ENCODE assay signal across 10 mouse cellular contexts in genomic region chr10:95817419-95818161, GRCm38 (mm10). TPM values are rescaled to one million over a fixed set of nuclear protein-coding genes. Genes with fewer than 3 reads are reported as not detected.
DNase-seq lines count a peak whose midpoint lies in the region; ATAC-seq lines count a peak whose summit lies in the region.
"Had no signal": no experiment of that assay in that cellular context is flagged by ENCODE, and none has a peak within 500 bp of the region (broad histone marks: within the 10 kb centered on the region; RNA-seq: fewer than 3 reads in every experiment).

No protein-coding gene starts in this region.

- intact Hi-C loops in gastrocnemius, postnatal 14 days (cut with DNase I; ENCODE audit: low total_unique reads) = no loop called here
- intact Hi-C loops in gastrocnemius, postnatal 36 days (cut with DNase I) = no loop called here

- H3K27me3 ChIP-seq in hindbrain, embryonic 15.5 days = no peaks in the 10 kb centered on the region
- no peaks in the 10 kb centered on the region for H3K27me3 ChIP-seq in midbrain, embryonic 11.5 days (ENCODE audit: control insufficient read depth, insufficient read depth, low read length)
- H3K27me3 ChIP-seq in intestine, embryonic 15.5 days (replicated peaks) = no peaks in the 10 kb centered on the region
- H3K27me3 ChIP-seq: embryonic facial prominence, embryonic 12.5 days had no signal

- no peak overlapping the region for H3K27ac ChIP-seq in hindbrain, embryonic 15.5 days (replicated peaks)
- no peak overlapping the region for H3K27ac ChIP-seq in midbrain, embryonic 11.5 days (ENCODE audit: low read depth, low read length)
- H3K27ac ChIP-seq in intestine, embryonic 15.5 days = no peak overlapping the region
- H3K27ac ChIP-seq: embryonic facial prominence, embryonic 12.5 days; kidney, postnatal 0 days had no signal

- H3K4me3 ChIP-seq in hindbrain, embryonic 15.5 days = no peak overlapping the region
- no peak overlapping the region for H3K4me3 ChIP-seq in midbrain, embryonic 11.5 days (ENCODE audit: low read depth, low read length)
- H3K4me3 ChIP-seq in intestine, embryonic 15.5 days (replicated peaks) = no peak overlapping the region
- H3K4me3 ChIP-seq: embryonic facial prominence, embryonic 12.5 days had no signal

- H3K36me3 ChIP-seq in hindbrain, embryonic 15.5 days = no peaks in the 10 kb centered on the region
- no peaks in the 10 kb centered on the region for H3K36me3 ChIP-seq in midbrain, embryonic 11.5 days (ENCODE audit: control insufficient read depth, insufficient read depth, low read length)
- H3K36me3 ChIP-seq in intestine, embryonic 15.5 days = no peaks in the 10 kb centered on the region
- H3K36me3 ChIP-seq: embryonic facial prominence, embryonic 12.5 days had no signal

- no peaks in the 10 kb centered on the region for H3K9me3 ChIP-seq in hindbrain, embryonic 15.5 days
- no peaks in the 10 kb centered on the region for H3K9me3 ChIP-seq in midbrain, embryonic 11.5 days (ENCODE audit: control insufficient read depth, low read length)
- no peaks in the 10 kb centered on the region for H3K9me3 ChIP-seq in intestine, embryonic 15.5 days
- H3K9me3 ChIP-seq: embryonic facial prominence, embryonic 12.5 days had no signal

- peak; percentile 71; the same call in 1 of the 2 replicates for ATAC-seq in hindbrain, embryonic 15.5 days (ENCODE audit: low FRiP score, low read depth)
- 0 out of 2 replicates have a peak, but pooled peaks have one; percentile 35 for ATAC-seq in midbrain, embryonic 11.5 days (ENCODE audit: low FRiP score)
- no peak for ATAC-seq in intestine, embryonic 15.5 days

- H3K4me2 ChIP-seq in hindbrain, embryonic 15.5 days = no peak overlapping the region
- no peak overlapping the region for H3K4me2 ChIP-seq in midbrain, embryonic 11.5 days
- no peak overlapping the region for H3K4me2 ChIP-seq in intestine, embryonic 15.5 days (replicated peaks)
- H3K4me2 ChIP-seq: embryonic facial prominence, embryonic 12.5 days had no signal

- no peak overlapping the region for H3K9ac ChIP-seq in hindbrain, embryonic 15.5 days
- H3K9ac ChIP-seq in midbrain, embryonic 11.5 days (ENCODE audit: low read length) = no peak overlapping the region
- no peak overlapping the region for H3K9ac ChIP-seq in intestine, embryonic 15.5 days
- H3K9ac ChIP-seq: embryonic facial prominence, embryonic 12.5 days had no signal

- DNase-seq in gastrocnemius, postnatal 14 days = peak; percentile 17
- DNase-seq in gastrocnemius, postnatal 10 days = no peak
- DNase-seq in MEL-GATA-1-ER (ENCODE audit: extremely low read depth, low read depth) = peak; percentile 8
- DNase-seq in midbrain, embryonic 11.5 days (ENCODE audit: low spot score, missing footprints) = peak; percentile 80
- DNase-seq in ovary, postnatal 14 days (ENCODE audit: low spot score) = no peak
- DNase-seq in gastrocnemius, postnatal 36 days = no peak

- peaks cover 5% of the 10 kb centered on the region; the same call in 1 of the 2 replicates for H3K4me1 ChIP-seq in hindbrain, embryonic 15.5 days (replicated peaks)
- H3K4me1 ChIP-seq in midbrain, embryonic 11.5 days (ENCODE audit: control insufficient read depth, insufficient read depth, low read length) = peaks cover 4% of the 10 kb centered on the region; the same call in 1 of the 2 replicates
- no peaks in the 10 kb centered on the region for H3K4me1 ChIP-seq in intestine, embryonic 15.5 days (replicated peaks)
- H3K4me1 ChIP-seq: embryonic facial prominence, embryonic 12.5 days had no signal

- WGBS in hindbrain, embryonic 15.5 days = 27% methylated on average over 9 of the region's 9 CpGs
- WGBS in midbrain, embryonic 11.5 days = 48% methylated on average over 9 of the region's 9 CpGs
- 27% methylated on average over 9 of the region's 9 CpGs for WGBS in intestine, embryonic 15.5 days

RNA-seq across cellular contexts. Expression of gene Gm33543, which starts 25.1 kb away (rescaled TPM):
- total RNA-seq in gastrocnemius, postnatal 14 days (2021) = under 1 TPM; 0.33 to 0.62 TPM
- total RNA-seq in gastrocnemius, postnatal 10 days (2021) = under 1 TPM; 0.18 to 0.49 TPM
- polyA plus RNA-seq in hindbrain, embryonic 15.5 days (2015; fragmentation: Nextera tagmentation; extraction: Ambion mirVana) = not detected in 2 replicates
- polyA plus RNA-seq in midbrain, embryonic 11.5 days (2014; fragmentation: Nextera tagmentation; extraction: Ambion mirVana) = not detected in 2 replicates
- 1 to 10 TPM in 1 of 2 experiments, under 1 TPM in 1; 0.42 to 1.4 TPM for total RNA-seq in gastrocnemius, postnatal 36 days (2021)
- polyA plus RNA-seq in intestine, embryonic 15.5 days (2015; fragmentation: Nextera tagmentation; extraction: Ambion mirVana) = not detected in 2 replicates
- polyA plus RNA-seq: embryonic facial prominence, embryonic 12.5 days had no signal

Comparison
In these comparisons a context has a peak if more than half of its experiments do, and no peak if none do; other contexts are left out.
1. DNase-seq: peak in gastrocnemius, postnatal 14 days (single experiment), MEL-GATA-1-ER (single experiment) and midbrain, embryonic 11.5 days (single experiment); none in gastrocnemius, postnatal 10 days (single experiment), ovary, postnatal 14 days (single experiment) and gastrocnemius, postnatal 36 days (0 of 2).